Mouse (Mus musculus) hindbrain, postnatal 0 days (tissue): Measurements from ENCODE around the gene Psmf1. TPM values are rescaled to one million over a fixed set of nuclear protein-coding genes. Genes with fewer than 3 reads are reported as not detected.

Source experiments
- ATAC-seq: fragments of 200-750 bp; cut with Nextera tagmentation; 2 replicates; pipeline ENCODE4 v1.8.0; 2017; ENCODE audit warnings: mild to moderate bottlenecking, moderate TSS enrichment, moderate library complexity
- DNase-seq: peaks from one replicate; pipeline ENCODE4 v3.0.0-alpha.2; 2015; ENCODE audit warnings: low spot score
- H3K27ac ChIP-seq: fragments of 300-500 bp; sonication (generic); 2 replicates; pipeline ENCODE4 v1.5.1; 2014; ENCODE audit warnings: mild to moderate bottlenecking
- H3K27me3 ChIP-seq: fragments of 300-500 bp; sonication (generic); 2 replicates; pipeline ENCODE4 v1.6.1; 2014; ENCODE audit warnings: low read length, mixed read lengths; ENCODE audit not compliant: insufficient read depth
- H3K36me3 ChIP-seq: fragments of 300-500 bp; sonication (generic); 2 replicates; pipeline ENCODE4 v1.6.1; 2014; ENCODE audit warnings: low read length, mixed read lengths; ENCODE audit not compliant: insufficient read depth
- H3K4me1 ChIP-seq: fragments of 300-500 bp; sonication (generic); 2 replicates; pipeline ENCODE4 v1.6.1; 2014; ENCODE audit warnings: antibody characterized with exemption, low read length, mixed read lengths; ENCODE audit not compliant: insufficient read depth
- H3K4me2 ChIP-seq: fragments of 300-500 bp; sonication (generic); 2 replicates; pipeline ENCODE4 v1.6.1; 2014; ENCODE audit warnings: low read depth, mild to moderate bottlenecking, low read length, moderate library complexity, mixed read lengths
- H3K4me3 ChIP-seq: fragments of 300-500 bp; sonication (generic); 2 replicates; pipeline ENCODE4 v1.5.1; 2014; ENCODE audit warnings: low read length
- H3K9ac ChIP-seq: fragments of 300-500 bp; sonication (generic); replicated peaks from 2 replicates; pipeline ENCODE4 v1.6.1; 2014; ENCODE audit warnings: mild to moderate bottlenecking, low read length, moderate library complexity, mixed read lengths
- H3K9me3 ChIP-seq: fragments of 300-500 bp; sonication (generic); 2 replicates; pipeline ENCODE4 v1.6.1; 2016; ENCODE audit warnings: low read length, mixed read lengths
- CTCF ChIP-seq: IDR thresholded peaks from 2 replicates; pipeline ENCODE4 v1.5.1; 2016; ENCODE audit warnings: antibody characterized with exemption, control low read depth, low read depth
- WGBS: fragments of 180-500 bp; shearing (Covaris S2); extraction: QIAGEN DNeasy Blood & Tissue Kit; methylation state at CpG from one replicate; pipeline ENCODE4 v1.1.7; 2014; 5-methylcytosine and 5-hydroxymethylcytosine counted together
- polyA plus RNA-seq: library from polyadenylated mRNA; unstranded; fragments of >200 nt; fragmentation: Nextera tagmentation; extraction: Ambion mirVana; gene quantifications from 2 replicates; pipeline ENCODE4 v1.2.1, GENCODE M21; 2015
- total RNA-seq: library from RNA; depleted of rRNA; stranded (reverse); fragments of >200 nt; gene quantifications from 2 replicates; pipeline ENCODE4 v1.2.3, GENCODE M21; 2014

Gene Psmf1
- total and polyA plus RNA-seq, 2 experiments from 2014 or later = 63.5 to 68.6 TPM

DNA sequence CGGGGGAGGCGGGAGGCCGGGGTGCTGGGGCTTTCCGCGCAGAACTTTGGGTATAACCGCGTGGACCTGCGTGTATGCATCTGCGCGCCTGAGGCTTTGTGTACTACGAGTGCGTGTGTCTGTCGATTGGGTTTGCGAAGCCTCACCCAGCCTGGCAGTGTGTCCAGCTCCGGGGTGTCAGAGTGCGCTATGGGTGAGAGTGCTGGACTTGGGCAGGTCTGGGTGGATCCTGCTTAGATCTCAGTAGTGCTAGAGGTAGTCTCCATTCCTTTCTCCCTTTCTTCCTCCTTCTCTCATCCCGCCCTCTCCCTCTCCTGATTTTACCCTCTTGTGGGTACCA, 41.2 kb downstream of the Psmf1 start:
- DNase-seq = peak; percentile 47
- 4% methylated on average over 17 of the region's 17 CpGs for WGBS
- Histone ChIP-seq H3K4me3 (peak overlapping the region; percentile 58), H3K27me3 (no peaks in the 10 kb centered on the region), H3K4me1 (peaks cover 12% of the 10 kb centered on the region), H3K9me3 (no peaks in the 10 kb centered on the region), H3K4me2 (peak overlapping the region; percentile 98), H3K36me3 (no peaks in the 10 kb centered on the region; the same call in 1 of the 2 replicates), H3K9ac (peak overlapping the region; percentile 73), H3K27ac (peak overlapping the region; percentile 57)
- TF ChIP-seq CTCF = no peak
- ATAC-seq = peak; percentile 57

DNA sequence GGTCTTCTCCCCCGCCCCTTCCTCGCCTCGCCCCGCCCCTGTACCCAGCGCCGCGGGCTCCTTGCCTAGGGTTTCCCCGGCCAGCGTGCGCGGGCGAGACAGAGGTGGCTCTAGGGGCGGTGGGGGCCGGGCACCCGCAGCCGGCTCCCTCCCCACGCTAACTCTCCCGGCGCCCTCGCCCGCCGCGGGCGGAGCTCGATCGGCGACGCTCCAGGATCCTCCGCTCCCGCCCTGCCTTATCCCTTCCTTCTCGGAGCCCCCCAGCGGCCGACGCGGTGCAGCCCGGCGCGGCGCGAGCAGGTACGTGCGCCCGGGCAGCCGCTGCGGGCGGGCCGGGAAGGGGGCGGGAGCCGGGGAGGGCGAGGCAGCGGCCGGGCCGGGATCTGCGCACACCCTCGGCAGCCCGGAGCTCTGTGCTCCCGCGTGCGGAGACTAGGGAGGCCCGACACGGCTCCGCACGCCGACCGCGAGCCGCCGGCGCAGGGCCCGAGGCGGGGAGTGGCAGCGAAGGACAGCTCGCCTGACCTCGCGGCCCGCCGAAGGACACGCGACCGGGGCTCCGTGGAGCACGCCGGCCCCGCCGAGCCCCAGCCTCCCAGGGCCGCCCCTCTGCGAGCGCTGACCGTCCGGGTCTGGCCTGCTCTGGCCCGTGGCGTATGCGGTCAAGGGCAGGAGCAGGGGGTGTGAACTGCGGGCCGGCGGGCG, 41.7 kb downstream of the Psmf1 start:
- no peaks in the 10 kb centered on the region for H3K9me3 ChIP-seq
- 2% methylated on average over 68 of the region's 97 CpGs for WGBS
- ATAC-seq (peak; percentile 85), DNase-seq (peak; percentile 74)
- H3K9ac ChIP-seq = peak overlapping the region; percentile 73
- H3K4me1 ChIP-seq = peaks cover 12% of the 10 kb centered on the region
- TF ChIP-seq CTCF = no peak
- peak overlapping the region; percentile 57 for H3K27ac ChIP-seq
- peak overlapping the region; percentile 98 for H3K4me2 ChIP-seq
- peak overlapping the region; percentile 58 for H3K4me3 ChIP-seq
- no peaks in the 10 kb centered on the region; the same call in 1 of the 2 replicates for H3K36me3 ChIP-seq
- H3K27me3 ChIP-seq = no peaks in the 10 kb centered on the region

GRCm38 (mm10) chr2:151701231-151702145, 42.5 kb downstream of the Psmf1 start, which contains the start of gene Tmem74b:
Tmem74b (plus strand) TSS chr2:151702008.
- Histone ChIP-seq H3K36me3 (no peaks in the 10 kb centered on the region; the same call in 1 of the 2 replicates), H3K4me2 (peak within 1 kb of the TSS; percentile 98)

DNA sequence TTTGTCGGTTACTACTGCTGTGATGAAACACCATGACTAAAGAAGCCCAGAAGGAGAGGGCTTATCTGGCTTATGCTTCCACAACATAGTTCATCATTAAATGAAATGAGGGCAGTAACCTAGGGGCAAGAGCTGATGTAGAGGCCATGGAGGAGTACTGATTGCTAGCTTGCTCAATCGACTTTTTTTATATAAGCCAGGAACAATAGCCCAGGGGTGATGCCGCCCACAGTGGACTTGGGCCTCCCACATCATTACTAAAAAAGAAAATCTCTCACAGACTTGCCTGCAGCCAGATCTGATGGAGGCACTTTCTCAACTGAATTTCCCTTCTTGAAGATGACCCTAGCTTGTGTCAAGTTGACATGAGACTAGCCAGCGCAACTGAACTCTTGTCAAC, 61.0 kb downstream of the Psmf1 start:
- no peak for DNase-seq
- no peak for ATAC-seq
- Histone ChIP-seq H3K9ac (no peak overlapping the region), H3K27me3 (no peaks in the 10 kb centered on the region), H3K4me2 (no peak overlapping the region), H3K27ac (no peak overlapping the region), H3K4me3 (no peak overlapping the region), H3K4me1 (no peaks in the 10 kb centered on the region), H3K36me3 (no peaks in the 10 kb centered on the region), H3K9me3 (no peaks in the 10 kb centered on the region)
- WGBS = 83% methylated on average over 4 of the region's 4 CpGs
- no peak for TF ChIP-seq CTCF

More at GRCm38 (mm10) chr2:151701231-151702145, 42.5 kb downstream of the Psmf1 start, which contains the start of gene Tmem74b:
- Histone ChIP-seq H3K27ac (peak within 1 kb of the TSS; percentile 57), H3K27me3 (no peaks in the 10 kb centered on the region), H3K9ac (peak within 1 kb of the TSS; percentile 73), H3K4me3 (peak within 1 kb of the TSS; percentile 58), H3K9me3 (no peaks in the 10 kb centered on the region), H3K4me1 (peaks cover 12% of the 10 kb centered on the region)
- ATAC-seq (no peak), DNase-seq (peak; percentile 40)
- TF ChIP-seq CTCF = peak; percentile 33
- WGBS = 3% methylated on average over 25 of the region's 25 CpGs

- no peaks in the 10 kb centered on the region for H3K9me3 ChIP-seq
- H3K9ac ChIP-seq = no peak overlapping the region
- WGBS = 48% methylated on average over 3 of the region's 3 CpGs
- H3K27me3 ChIP-seq = no peaks in the 10 kb centered on the region
- peak; percentile 83 for TF ChIP-seq CTCF
- no peak overlapping the region for H3K4me3 ChIP-seq
- no peak overlapping the region for H3K4me2 ChIP-seq
- ATAC-seq (peak; percentile 84), DNase-seq (peak; percentile 67)
- no peaks in the 10 kb centered on the region for H3K36me3 ChIP-seq
- H3K4me1 ChIP-seq = no peaks in the 10 kb centered on the region
- no peak overlapping the region for H3K27ac ChIP-seq
Measured at GRCm38 (mm10) chr2:151682357-151682756, 61.6 kb downstream of the Psmf1 start.

- no peaks in the 10 kb centered on the region for H3K9me3 ChIP-seq
- no peaks in the 10 kb centered on the region for H3K36me3 ChIP-seq
- DNase-seq = peak; percentile 49
- no peak overlapping the region for H3K27ac ChIP-seq
- no peak overlapping the region for H3K4me2 ChIP-seq
- WGBS = 58% methylated on average over 2 of the region's 2 CpGs
- peak; percentile 45 for TF ChIP-seq CTCF
- ATAC-seq = peak; percentile 53; the same call in 1 of the 2 replicates
- no peak overlapping the region for H3K9ac ChIP-seq
- H3K27me3 ChIP-seq = no peaks in the 10 kb centered on the region
- H3K4me1 ChIP-seq = no peaks in the 10 kb centered on the region
- no peak overlapping the region for H3K4me3 ChIP-seq
Measured at GRCm38 (mm10) chr2:151676234-151676633, 67.8 kb downstream of the Psmf1 start.
